Mouse (Mus musculus): ENCODE measurements around the gene Syk. TPM values are rescaled to one million over a fixed set of nuclear protein-coding genes. Genes with fewer than 3 reads are reported as not detected.

Gene Syk
- total RNA-seq, 4 experiments from 2014 or later: 3.5 to 5.8 (median 4.2) TPM

DNA sequence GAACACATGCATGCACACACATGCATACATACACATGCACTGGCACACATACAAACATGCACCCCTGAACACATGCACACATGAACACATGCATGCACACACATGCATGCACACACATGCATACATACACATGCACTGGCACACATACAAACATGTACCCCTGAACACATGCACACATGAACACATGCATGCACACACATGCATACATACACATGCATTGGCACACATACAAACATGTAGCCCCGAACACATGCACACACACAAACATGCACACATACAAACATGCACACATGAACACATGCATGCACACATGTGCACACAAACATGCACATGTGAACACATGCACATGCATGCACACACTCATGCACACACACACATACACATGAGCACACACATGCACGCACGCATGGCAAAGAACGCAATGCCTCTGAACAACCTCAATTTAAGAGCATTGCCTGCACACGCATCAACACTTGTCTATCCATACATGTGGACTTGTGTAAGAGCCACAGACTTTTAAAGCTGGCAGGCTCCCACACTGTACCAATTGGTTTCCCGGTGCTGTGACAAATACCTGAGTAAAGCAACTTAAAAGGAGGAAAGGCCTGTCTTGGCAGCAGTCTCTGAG, 66.9 kb downstream of the Syk start:
- DNase-seq (ENCODE audit: low spot score in 2 of 2): no peak

DNA sequence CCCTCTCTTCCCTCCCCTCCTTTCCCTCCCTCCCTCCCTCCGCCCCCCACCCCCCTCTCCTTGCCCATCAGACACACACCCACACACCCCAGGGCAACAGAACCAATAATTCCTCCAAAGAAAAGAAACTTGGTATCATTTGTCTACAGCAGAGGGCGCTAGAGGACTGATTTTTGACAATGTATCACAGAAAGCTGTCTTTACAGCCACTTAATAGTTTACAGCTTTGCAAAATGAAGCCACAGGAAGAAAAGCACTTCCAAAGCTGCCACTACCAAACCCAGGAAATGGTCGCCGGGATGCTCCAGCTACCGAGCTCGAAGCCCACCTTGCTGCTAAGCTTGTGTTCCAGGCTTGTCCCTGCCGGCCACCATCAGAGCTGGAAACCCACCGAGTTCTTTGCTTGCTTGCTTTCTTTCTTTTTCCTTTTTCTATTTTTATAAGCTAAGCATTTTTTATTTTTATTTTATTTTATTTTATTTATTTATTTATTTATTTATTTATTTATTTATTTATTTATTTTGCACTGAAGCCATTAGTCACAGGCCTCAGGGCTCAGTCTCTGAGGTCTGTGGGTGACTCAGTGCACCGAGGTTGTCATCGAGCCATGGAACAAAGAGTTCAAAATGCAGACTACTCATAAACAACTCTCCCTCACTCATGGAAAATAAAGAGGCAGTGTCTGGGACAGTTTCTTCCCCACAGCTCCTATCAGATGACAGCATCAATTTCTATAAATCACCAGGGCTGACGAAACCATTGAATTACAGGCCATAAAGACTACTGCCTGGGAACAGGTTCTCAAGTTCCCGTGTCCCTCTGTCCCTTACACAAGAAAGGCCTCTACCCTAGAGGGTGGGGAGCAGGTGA, 68.6 kb downstream of the Syk start:
- DNase-seq (ENCODE audit: low spot score in 2 of 2): peak in 1 of 2 experiments; percentile 38

DNA sequence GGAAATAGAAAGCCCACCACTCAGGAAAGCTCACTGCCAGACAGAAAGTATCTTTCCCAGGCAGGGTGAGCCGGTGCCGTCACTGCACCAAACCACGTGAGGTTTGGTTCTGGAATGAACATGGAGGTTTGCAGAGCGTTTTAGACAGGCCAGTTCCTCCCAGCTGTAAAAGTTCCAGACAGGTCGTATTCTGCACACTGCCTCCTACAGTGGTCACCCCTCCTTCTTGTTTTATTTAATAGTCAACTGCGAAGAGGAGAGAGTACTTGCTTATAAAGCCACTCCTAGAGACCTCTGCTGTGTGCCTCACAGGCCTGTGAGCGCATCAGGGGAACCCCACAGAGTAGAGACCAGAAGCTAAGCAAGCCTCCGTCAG, 69.3 kb downstream of the Syk start:
- no peak for DNase-seq (ENCODE audit: low spot score in 2 of 2)

DNA sequence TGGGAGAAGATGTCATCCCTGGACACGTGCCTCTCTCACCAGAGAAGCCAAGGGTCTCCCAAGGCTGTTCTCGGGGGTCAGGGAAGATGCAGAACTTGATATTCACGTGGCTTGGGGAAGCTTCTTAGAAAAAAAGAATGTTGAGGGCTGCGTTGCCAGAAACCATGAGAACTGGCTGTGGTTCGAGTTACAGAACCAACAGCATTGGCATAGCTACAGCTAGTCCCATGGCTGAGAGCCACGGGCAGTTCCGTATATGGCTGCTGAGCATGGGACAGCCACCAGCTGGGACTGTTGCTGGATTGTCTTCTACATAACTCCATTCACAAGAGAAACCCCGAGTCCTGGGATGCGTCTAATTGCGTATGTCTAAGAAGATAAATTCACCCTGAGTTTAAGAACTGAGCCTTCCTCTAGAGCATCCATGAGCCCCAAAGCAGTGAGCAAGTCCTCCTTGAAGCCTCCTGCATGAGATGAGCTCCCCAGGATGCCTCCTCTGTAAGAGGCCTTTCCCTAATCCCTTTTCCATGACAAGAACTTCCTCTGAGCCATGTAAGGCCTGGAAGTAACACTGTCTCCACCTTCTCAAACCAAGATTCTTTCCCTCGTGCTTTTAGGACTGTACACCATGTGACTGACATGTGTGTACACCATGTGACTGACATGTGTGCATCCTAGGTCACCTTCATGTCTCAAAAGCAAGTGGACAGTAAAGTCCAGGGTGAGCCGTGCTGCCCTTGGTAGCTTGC, 71.3 kb downstream of the Syk start:
- DNase-seq (ENCODE audit: low spot score in 2 of 2): no peak

DNA sequence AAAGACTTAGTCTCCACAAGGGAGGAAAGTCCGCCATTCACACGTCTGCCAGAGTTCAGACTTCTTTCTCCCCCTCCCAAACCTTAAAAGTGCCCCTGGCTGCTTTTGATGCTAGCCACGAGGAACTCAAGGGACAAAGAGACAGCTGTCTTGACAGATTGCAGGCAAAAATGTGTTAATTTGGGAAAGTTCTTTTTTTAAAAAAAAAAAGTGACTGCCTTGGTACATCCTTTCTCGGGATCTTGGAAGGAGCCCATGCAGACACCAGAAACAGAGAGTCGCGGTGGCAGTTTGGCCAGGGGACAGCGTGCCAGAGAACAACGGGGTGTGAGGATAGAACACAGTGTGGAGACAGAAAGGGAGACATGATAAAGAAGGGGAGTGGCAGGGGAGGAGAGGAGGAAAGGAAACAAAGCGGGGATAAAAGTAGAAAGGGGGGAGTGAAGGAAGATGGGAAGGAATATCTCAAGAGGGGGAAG, 71.9 kb downstream of the Syk start:
- DNase-seq (ENCODE audit: low spot score in 2 of 2): no peak

DNA sequence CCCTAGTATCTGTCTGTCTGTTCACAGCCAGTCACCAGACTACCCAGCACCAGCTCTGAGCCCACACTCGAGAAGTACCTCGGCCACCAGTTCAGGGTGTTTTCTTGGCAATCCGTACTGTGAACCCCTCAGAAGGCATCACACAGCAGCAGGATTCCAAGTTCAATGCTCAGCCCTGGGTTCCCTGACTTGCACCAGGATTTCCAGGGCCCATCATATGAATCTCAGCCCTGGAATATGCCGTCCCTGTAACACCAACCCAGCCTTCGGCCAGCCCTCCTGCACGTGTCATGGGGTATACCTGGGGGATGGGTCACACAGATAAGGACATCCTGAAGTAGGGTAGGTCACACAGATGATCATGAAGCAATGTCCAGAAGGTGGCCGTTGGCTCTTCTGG, 75.0 kb downstream of the Syk start:
- no peak for DNase-seq (ENCODE audit: low spot score in 2 of 2)

DNA sequence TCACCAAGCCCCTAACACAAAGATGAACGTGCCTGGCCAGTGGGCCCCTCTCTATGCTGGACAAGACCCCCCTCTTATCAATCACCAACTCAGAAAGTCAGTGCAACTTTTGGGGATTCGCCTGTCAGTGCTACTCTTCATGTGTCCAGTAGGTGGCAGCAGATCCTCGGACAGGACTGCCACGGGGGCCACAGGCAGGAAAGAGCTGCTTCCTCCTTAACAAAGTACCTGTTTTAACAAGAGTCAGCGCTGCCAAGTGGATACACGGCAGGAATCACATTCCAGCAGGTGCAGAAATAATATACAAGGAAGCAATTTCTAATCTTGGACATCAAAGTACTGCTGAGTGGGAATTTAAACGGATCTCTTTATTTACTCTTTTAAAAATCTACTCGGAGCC, 75.5 kb downstream of the Syk start:
- DNase-seq (ENCODE audit: low spot score in 2 of 2): peak; percentile 39 to 56

DNA sequence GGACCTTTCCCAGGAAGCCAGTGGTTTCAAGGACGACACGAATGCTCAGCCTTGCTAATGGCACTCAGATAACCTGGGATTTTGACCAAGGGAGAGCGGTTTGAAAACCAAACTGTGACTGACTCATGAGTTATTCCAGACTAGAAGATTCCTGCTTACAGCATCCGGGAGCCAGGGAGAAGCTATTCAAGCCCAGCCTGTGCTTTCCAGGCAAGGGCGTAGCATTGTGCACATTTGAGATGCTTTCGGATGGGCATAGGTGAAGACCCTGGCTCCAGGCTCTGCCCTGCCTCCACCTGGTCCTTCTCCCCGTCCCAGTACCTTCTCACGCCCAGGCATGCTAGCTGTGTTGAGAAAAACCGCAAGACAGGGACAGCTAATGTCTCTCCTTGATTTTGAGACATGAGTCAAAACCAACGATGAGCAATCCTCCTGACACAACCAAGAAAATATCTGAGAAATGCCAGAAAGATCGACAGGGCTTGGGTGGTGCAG, 76.2 kb downstream of the Syk start:
- no peak for DNase-seq (ENCODE audit: low spot score in 2 of 2)

DNA sequence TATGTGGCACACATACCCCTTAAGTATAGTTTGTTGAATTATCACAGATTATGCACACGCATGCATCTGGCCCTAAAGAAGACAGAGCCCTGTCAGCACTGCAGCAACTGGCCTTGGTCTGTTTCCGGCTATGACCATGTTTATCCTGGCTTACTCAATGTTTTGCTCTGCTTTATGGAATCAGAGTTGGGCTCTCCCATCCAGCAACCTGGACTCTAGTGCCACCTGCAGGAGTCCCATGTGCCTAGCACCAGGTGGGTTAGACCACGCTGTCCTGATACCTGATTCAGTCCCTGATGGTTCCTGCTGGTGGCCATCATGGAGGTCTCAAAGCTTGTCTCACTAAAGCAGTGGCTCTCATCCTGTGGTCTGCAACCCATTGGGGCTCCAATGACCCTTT, 86.9 kb downstream of the Syk start:
- DNase-seq (ENCODE audit: low spot score in 2 of 2): no peak

DNA sequence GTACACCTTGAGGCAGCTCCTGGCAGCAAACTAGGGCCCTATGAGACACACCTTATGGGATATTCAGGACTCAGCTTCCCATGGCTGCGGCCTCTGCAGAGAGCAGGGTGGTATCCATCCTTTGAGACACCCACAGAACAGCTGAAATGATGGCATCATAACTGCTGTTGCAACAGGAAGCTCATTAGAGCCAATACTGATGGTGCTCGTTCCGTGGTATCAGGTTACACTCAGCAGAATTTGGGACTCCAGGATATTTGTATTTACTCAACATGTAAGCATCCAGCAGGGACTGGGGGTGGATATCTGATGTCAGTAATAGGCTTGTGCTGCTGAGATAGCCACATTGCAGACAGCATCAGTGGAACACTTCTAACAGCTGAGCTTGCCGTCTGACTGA, 90.3 kb downstream of the Syk start:
- DNase-seq (ENCODE audit: low spot score in 2 of 2): peak in 1 of 2 experiments; percentile 32

DNA sequence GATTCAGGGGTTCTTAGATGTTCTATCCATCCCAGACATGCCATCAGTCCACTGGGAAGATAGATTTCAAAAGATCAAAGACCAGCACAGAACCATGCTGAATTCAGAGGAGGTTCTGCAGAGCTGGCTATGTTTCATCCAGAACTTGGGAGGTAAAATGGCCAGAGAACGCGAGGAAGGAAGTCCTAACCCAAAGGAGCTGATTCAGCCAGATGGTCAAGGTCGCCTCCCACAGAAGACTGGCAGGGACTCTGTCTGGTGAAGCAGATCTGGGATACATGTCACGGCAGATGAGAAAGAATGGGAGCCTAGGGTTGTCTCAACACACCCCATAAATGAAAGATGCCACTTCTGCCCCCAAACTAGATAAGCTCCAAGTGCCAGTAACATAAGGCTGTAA, 90.9 kb downstream of the Syk start:
- DNase-seq (ENCODE audit: low spot score in 2 of 2): no peak

DNA sequence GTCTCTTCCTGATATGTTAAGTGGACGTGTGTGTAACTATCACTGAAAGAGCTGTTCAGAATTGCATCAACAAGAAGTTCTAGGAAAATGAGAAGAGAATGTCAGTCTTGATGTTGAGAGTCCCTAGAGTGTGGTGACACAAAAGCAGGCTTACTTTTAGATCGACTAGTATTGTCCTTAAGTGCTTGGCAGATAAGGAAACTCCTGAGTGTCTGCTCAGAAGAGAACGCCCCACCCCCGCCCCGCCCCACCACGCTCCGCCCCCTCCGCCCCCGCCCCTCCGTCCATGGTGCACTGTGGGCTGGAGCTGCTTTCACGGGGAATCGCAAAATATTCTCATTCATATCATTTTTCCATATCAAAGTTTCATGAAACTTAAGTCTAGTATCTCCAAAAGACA, 91.9 kb downstream of the Syk start:
- no peak for DNase-seq (ENCODE audit: low spot score in 2 of 2)

DNA sequence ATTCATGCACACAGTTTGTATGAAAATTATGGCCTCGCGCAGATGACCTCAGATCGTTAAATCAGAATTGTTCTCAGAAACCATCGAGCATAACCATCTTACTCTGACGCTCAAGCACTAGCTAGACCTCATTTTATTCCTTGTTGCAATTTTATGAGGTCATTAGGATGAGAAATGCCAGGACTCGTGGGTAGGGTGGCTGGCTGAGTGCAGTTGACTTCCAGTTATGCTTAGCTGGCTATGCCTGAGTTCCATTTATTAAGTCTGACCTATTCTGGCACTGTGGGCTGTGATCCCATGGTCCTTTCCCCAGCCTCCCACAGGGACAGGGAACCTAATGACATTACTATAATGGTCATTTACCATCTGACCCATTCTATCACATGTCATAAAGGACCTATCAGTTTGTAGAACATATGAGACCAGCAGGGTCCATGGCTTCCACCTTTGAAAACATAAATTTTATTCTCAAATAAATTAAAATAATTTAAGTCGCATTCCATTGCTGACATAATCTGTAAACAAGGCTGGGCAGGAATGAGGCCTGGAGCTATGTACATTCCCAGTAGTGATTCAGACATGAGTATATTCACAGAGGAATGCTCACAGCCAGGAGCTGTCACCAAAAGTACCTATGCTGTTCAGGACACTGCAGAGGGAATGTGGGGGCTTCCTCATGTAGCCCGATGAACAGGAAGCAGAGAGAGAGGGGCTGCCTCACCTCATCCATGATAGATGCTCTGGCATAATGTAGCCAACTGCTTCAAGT, 92.7 kb downstream of the Syk start:
- no peak for DNase-seq (ENCODE audit: low spot score in 2 of 2)

DNA sequence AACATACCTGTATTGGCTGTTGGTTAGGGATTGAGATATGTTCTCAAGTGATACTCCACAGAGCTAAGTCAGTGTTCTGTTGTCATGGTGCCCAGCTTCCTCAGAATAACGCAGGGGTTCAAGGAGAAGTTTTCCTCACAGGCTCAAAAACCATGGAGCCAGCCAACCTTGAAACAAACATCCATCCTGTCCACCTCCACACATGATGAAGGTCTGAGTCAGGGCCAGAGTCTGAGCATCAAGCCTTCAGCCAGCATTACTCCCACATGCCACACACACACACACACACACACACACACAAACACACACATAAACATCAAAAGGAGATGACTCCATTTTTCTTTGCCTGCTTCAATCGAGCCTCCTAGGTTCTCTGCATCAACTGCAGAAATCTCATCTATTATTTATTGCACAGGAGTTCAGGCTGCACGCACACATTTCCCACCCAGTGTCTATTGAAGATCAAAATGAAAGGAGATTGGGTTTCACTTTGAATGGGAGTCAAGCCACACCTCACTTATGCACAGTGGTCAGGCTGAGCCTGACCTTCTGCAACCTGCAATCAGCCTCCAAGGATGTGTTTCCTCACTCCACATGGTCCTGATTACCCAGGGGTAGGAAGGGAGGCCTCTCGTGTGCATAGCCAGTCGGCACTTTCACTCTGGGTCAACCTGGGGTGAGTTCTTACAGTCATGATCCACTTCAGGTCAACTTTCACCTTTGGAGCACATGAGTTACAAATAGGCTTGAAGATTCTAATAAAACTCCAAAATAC, 93.9 kb downstream of the Syk start:
- DNase-seq (ENCODE audit: low spot score in 2 of 2): no peak

DNA sequence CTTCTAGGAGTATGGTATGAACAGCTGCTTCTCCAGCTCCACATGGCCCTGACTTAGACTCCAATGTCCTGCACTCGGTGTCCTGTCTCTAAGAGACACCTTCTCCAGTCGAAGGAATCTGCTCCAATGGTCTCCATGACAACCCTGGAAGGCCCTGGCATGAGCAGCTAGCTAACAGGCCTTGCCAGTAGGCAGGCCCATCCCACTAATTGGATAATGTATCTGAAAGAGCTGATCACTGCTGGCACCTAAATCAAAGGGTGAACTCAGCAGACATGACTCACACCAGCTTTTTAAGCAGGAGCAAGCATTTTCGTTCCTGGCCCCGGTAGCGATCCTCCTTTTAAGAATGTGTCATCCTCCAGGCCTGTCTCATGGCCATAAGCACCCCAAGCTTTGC, 96.9 kb downstream of the Syk start:
- DNase-seq (ENCODE audit: low spot score in 2 of 2): peak; percentile 79 to 83

DNA sequence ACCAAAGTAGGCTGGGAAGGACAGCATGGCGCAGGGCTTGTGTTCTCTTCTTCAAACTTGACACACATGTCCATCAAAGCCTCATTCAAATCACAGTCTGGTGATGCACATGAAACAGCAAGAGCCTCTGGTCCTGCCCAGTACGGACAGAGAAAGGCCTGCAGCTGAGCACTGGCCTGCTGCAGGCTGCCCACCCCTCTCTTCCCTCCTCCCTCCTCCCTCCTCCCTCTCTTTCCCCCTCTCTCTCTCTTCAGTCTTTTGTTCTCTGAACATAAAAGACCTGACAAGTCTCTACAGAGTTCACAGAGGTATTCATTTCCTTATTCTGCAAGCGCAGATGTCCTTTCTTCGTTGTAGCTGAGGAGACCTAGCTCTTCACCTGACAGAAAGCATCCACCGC, 99.1 kb downstream of the Syk start:
- no peak for DNase-seq (ENCODE audit: low spot score in 2 of 2)

DNA sequence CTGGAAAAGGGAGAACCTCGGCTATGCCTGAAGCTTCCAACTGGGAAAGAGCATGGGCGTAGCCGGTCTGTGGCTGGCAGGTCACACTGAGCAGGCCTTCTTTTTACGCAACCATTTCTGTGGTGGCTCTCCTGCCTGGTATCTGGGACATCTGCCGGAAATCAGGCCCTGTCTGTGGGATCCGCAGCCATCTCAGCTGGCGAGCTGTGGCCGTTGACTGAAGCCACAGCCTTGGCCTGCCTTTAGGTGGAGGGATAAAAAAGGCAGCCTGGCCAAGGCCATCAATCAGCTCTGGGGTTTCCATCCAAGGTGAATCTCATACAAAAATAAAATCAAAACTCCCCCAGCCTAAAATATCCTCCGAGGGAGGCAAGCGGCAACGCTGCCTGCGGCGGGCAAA, 107.5 kb downstream of the Syk start:
- no peak for DNase-seq (ENCODE audit: low spot score in 2 of 2)

DNA sequence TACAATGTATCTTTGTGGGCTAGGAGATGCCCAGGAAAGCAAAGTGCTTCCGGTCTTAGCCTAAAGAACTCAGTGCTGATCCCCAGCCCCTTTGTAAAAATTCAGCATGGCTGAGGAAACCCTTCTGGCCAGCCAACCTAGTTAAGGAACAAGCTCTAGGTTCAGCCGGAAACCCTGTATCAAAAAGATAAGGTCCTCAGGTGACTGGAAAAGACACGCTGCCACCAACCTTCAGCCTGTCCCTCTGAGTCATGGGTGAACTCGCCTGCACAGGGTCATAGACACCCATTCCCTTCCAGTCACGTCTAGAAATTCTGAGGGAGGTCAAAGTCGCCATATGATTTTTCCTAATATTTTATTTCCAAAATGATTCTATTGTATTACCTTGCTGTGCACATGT, 109.3 kb downstream of the Syk start:
- DNase-seq (ENCODE audit: low spot score in 2 of 2): no peak

DNA sequence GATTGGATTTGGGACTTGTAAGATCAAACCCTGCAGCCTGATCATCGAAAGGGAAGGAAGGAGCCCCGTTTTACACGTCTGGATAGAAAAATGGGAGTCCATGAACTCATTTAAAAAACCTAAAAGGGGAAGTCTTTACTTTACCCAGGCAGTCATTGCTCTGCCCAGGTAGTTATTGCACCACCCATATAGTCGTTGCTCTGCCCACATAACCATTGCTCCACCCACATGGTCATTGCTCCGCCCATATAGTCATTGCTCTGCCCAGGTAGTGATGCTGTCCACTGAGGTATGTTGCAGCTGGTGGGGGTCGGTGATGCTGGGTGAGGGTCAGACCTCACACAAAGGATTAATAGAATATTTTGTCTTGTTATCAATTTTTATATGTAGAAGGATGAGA, 111.9 kb downstream of the Syk start:
- DNase-seq (ENCODE audit: low spot score in 2 of 2): no peak
